Mouse (Mus musculus) subcutaneous adipose tissue, adult 2 months (tissue): ENCODE data around the gene Lipc. TPM values are rescaled to one million over a fixed set of nuclear protein-coding genes. Genes with fewer than 3 reads are reported as not detected.

Source experiments
- polyA plus RNA-seq: library from polyadenylated mRNA; depleted of rRNA; stranded (reverse); fragments of >200 nt; gene quantifications from 2 replicates; pipeline ENCODE4 v1.2.3, GENCODE M21; 2012; ENCODE audit warnings: low replicate concordance; rRNA removed

Gene Lipc
- polyA plus RNA-seq = 0.06 and 0.13 TPM in 2 replicates

GRCm38 (mm10) chr9:70952126-70952525 lies at the start of gene Lipc:
Gene Lipc, minus strand, starts transcription at chr9:70952226.

Other genes starting within 250 kb of the Lipc start
- 0.82 and 2.4 TPM in 2 replicates for gene Aqp9, start 216.5 kb upstream of the Lipc start, polyA plus RNA-seq